In genomic region chr1:156708672-156709071, GRCm38 (mm10) we compare ENCODE assay signal across 26 mouse cellular contexts. TPM values are rescaled to one million over a fixed set of nuclear protein-coding genes. Genes with fewer than 3 reads are reported as not detected.
DNase-seq lines count a peak whose midpoint lies in the region; ATAC-seq and TF ChIP-seq lines count a peak whose summit lies in the region.
"Had no signal": no experiment of that assay in that cellular context is flagged by ENCODE, and none has a peak within 500 bp of the region (broad histone marks: within the 10 kb centered on the region; RNA-seq: fewer than 3 reads in every experiment).

No protein-coding gene starts in this region.

- H3K4me3 ChIP-seq in CH12.LX (replicated peaks in 1 of 3; ENCODE audit: low read depth in 2 of 3, low read length in 2 of 3, poor library complexity in 1 of 3) = no peak overlapping the region
- peak overlapping the region; percentile 46 for H3K4me3 ChIP-seq in megakaryocyte, embryonic 14.5 days (replicated peaks)
- H3K4me3 ChIP-seq in midbrain, embryonic 13.5 days (replicated peaks) = no peak overlapping the region
- H3K4me3 ChIP-seq: embryonic facial prominence, embryonic 10.5 days; embryonic facial prominence, embryonic 13.5 days; erythroblast, embryonic 14.5 days; forebrain, embryonic 12.5 days; forebrain, embryonic 15.5 days; heart, adult 2 months; hindbrain, embryonic 10.5 days had no signal

- peak; percentile 52 for ATAC-seq in granulocyte monocyte progenitor cell, adult 5-6 weeks (replicated peaks; ENCODE audit: poor library complexity, severe bottlenecking)
- no peak for ATAC-seq in midbrain, embryonic 13.5 days
- ATAC-seq: forebrain, embryonic 15.5 days; intestine, postnatal 0 days; Patski had no signal

- no peak overlapping the region for H3K4me2 ChIP-seq in CH12.LX (ENCODE audit: insufficient read depth, low read depth, poor library complexity, severe bottlenecking)
- H3K4me2 ChIP-seq in midbrain, embryonic 13.5 days (replicated peaks) = no peak overlapping the region
- H3K4me2 ChIP-seq: embryonic facial prominence, embryonic 13.5 days; forebrain, embryonic 12.5 days; forebrain, embryonic 15.5 days; heart, embryonic 11.5 days; hindbrain, embryonic 14.5 days had no signal

- H3K27me3 ChIP-seq in CH12.LX (replicated peaks) = no peaks in the 10 kb centered on the region
- no peaks in the 10 kb centered on the region for H3K27me3 ChIP-seq in megakaryocyte, embryonic 14.5 days (replicated peaks)
- H3K27me3 ChIP-seq in midbrain, embryonic 13.5 days = no peaks in the 10 kb centered on the region
- H3K27me3 ChIP-seq: embryonic facial prominence, embryonic 13.5 days; forebrain, embryonic 12.5 days; forebrain, embryonic 15.5 days; Patski had no signal

- DNase-seq in CH12.LX (ENCODE audit: extremely low read depth) = peak; percentile 27
- no peak for DNase-seq in MN1 (ENCODE audit: low spot score)
- no peak for DNase-seq in thymus, postnatal 0 days (ENCODE audit: low spot score)
- no peak for DNase-seq in cerebellum, adult 9-11 months
- DNase-seq: adrenal gland, postnatal 10 days; adrenal gland, postnatal 36 days; B cell, adult 2 months; cerebellum, adult 18-20 months; cerebellum, adult 9-10 months; cerebellum, postnatal 25 days; embryo, embryonic 11 days; gastrocnemius, postnatal 25 days; heart, adult 2 months had no signal

- dilution Hi-C loops in CH12.LX (cut with MboI; ENCODE audit: extremely low pct_ligation_motif_present, extremely low pct_unique_long_range_greater_than_20kb, low sequenced_read_pairs) = no loop called here

- no peaks in the 10 kb centered on the region for H3K79me2 ChIP-seq in CH12.LX (replicated peaks; ENCODE audit: control insufficient read depth, extremely low read depth, insufficient read depth, poor library complexity, severe bottlenecking)

- H3K9ac ChIP-seq in CH12.LX (ENCODE audit: insufficient read depth, low read depth) = no peak overlapping the region
- H3K9ac ChIP-seq in midbrain, embryonic 13.5 days (replicated peaks) = no peak overlapping the region
- H3K9ac ChIP-seq: embryonic facial prominence, embryonic 13.5 days; forebrain, embryonic 12.5 days; forebrain, embryonic 15.5 days; hindbrain, embryonic 14.5 days had no signal

- TF ChIP-seq EP300 in CH12.LX (IDR thresholded peaks at IDR 0.05; ENCODE audit: low read length) = peak; percentile 32; the same call in 1 of the 2 replicates

- H3K27ac ChIP-seq in CH12.LX (ENCODE audit: insufficient read depth, low read depth) = no peak overlapping the region
- no peak overlapping the region for H3K27ac ChIP-seq in midbrain, embryonic 13.5 days
- H3K27ac ChIP-seq: embryonic facial prominence, embryonic 10.5 days; embryonic facial prominence, embryonic 13.5 days; forebrain, embryonic 12.5 days; forebrain, embryonic 15.5 days; heart, adult 2 months; hindbrain, embryonic 10.5 days; hindbrain, embryonic 14.5 days had no signal

- WGBS in midbrain, embryonic 13.5 days = 92% methylated on average over 3 of the region's 3 CpGs

- peaks cover 2 to 21% of the 10 kb centered on the region in 2 experiments; a peak in 3 of 4 replicates for H3K4me1 ChIP-seq in CH12.LX (ENCODE audit: control insufficient read depth in 1 of 2, insufficient read depth in 2 of 2)
- peaks cover 62% of the 10 kb centered on the region for H3K4me1 ChIP-seq in megakaryocyte, embryonic 14.5 days
- H3K4me1 ChIP-seq in midbrain, embryonic 13.5 days (replicated peaks) = peaks cover 16% of the 10 kb centered on the region
- H3K4me1 ChIP-seq: embryonic facial prominence, embryonic 10.5 days had no signal

- no peaks in the 10 kb centered on the region for H3K9me3 ChIP-seq in CH12.LX (replicated peaks; ENCODE audit: low read length)
- no peaks in the 10 kb centered on the region for H3K9me3 ChIP-seq in megakaryocyte, embryonic 14.5 days
- H3K9me3 ChIP-seq in midbrain, embryonic 13.5 days = no peaks in the 10 kb centered on the region
- H3K9me3 ChIP-seq: embryonic facial prominence, embryonic 10.5 days; embryonic facial prominence, embryonic 13.5 days; forebrain, embryonic 12.5 days; forebrain, embryonic 15.5 days; hindbrain, embryonic 10.5 days had no signal

- TF ChIP-seq POLR2A in CH12.LX (IDR thresholded peaks at IDR 0.05; ENCODE audit: low read depth, low read length) = no peak

- no peak for TF ChIP-seq CTCF in CH12.LX (conservative IDR thresholded peaks at IDR 0.05 in 1 of 2, IDR thresholded peaks at IDR 0.05 in 1 of 2; ENCODE audit: low read depth in 2 of 2, low read length in 2 of 2)

- H3K36me3 ChIP-seq in CH12.LX (replicated peaks in 1 of 2; ENCODE audit: control insufficient read depth in 1 of 2, insufficient read depth in 1 of 2, low read length in 1 of 2) = peaks cover 16 to 39% of the 10 kb centered on the region in 2 experiments
- H3K36me3 ChIP-seq in megakaryocyte, embryonic 14.5 days (replicated peaks; ENCODE audit: low read length) = peaks cover 54% of the 10 kb centered on the region
- peaks cover 21% of the 10 kb centered on the region for H3K36me3 ChIP-seq in midbrain, embryonic 13.5 days

- no peak for TF ChIP-seq RAD21 in CH12.LX (IDR thresholded peaks at IDR 0.05; ENCODE audit: low read depth, low read length)

- in situ Hi-C loops in CH12.LX (cut with MboI; ENCODE audit: low pct_ligation_motif_present, low pct_unique_long_range_greater_than_20kb, low sequenced_read_pairs) = no loop called here

TF ChIP-seq in CH12.LX, 34 proteins besides CTCF, POLR2A, EP300 and RAD21:
- TF ChIP-seq ZKSCAN1 (IDR thresholded peaks at IDR 0.05; ENCODE audit: borderline replicate concordance, low read depth, low read length) (no peak), HCFC1 (IDR thresholded peaks at IDR 0.05; ENCODE audit: low read depth, low read length) (no peak), BHLHE40 (IDR thresholded peaks at IDR 0.05; ENCODE audit: low read depth, low read length) (no peak), NRF1 (IDR thresholded peaks at IDR 0.05; ENCODE audit: low read depth, low read length) (no peak), PAX5 (IDR thresholded peaks at IDR 0.05; ENCODE audit: low read length) (no peak), ETS1 (conservative IDR thresholded peaks at IDR 0.05; ENCODE audit: low read depth, low read length) (no peak)

RNA-seq across cellular contexts. Expression of gene Fam20b, which starts 10.2 kb away (rescaled TPM):
- total RNA-seq in CH12.LX (2012; rRNA removed) (22.3 and 23.0 TPM in 2 replicates), CH12.LX (2014; rRNA removed) (25.7 and 26.5 TPM in 2 replicates)
- polyA plus RNA-seq in CH12.LX (2012; ENCODE audit: insufficient read length, low read depth) = 19.5 and 21.2 TPM in 2 replicates
- 18.6 and 30.9 TPM in 2 replicates for total RNA-seq in granulocyte monocyte progenitor cell, adult 5-6 weeks (2014; fragmentation: Nextera tagmentation)
- total RNA-seq in granulocyte monocyte progenitor cell, adult 5-6 weeks (2017) = 44.5 and 47.2 TPM in 2 replicates
- polyA plus RNA-seq in megakaryocyte, embryonic 14.5 days (2012; ENCODE audit: insufficient read depth, low replicate concordance) = 1.3 and 6.0 TPM in 2 replicates
- polyA plus RNA-seq in midbrain, embryonic 13.5 days (2015; fragmentation: Nextera tagmentation; extraction: Ambion mirVana) = 25.2 and 25.9 TPM in 2 replicates
- 11.8 and 12.3 TPM in 2 replicates for polyA plus RNA-seq in thymus, postnatal 0 days (2015; fragmentation: Nextera tagmentation; extraction: Ambion mirVana)

RNA-seq across cellular contexts. Expression of gene Tor3a, which starts 34.5 kb away (rescaled TPM):
- total RNA-seq in CH12.LX (2012; rRNA removed) = 37.2 and 37.6 TPM in 2 replicates
- total RNA-seq in CH12.LX (2014; rRNA removed) = 50.5 and 53.8 TPM in 2 replicates
- 85.7 and 88.6 TPM in 2 replicates for polyA plus RNA-seq in CH12.LX (2012; ENCODE audit: insufficient read length, low read depth)
- total RNA-seq in granulocyte monocyte progenitor cell, adult 5-6 weeks (2014; fragmentation: Nextera tagmentation) = 35.6 and 40.0 TPM in 2 replicates
- total RNA-seq in granulocyte monocyte progenitor cell, adult 5-6 weeks (2017) = 33.5 and 33.6 TPM in 2 replicates
- polyA plus RNA-seq in megakaryocyte, embryonic 14.5 days (2012; ENCODE audit: insufficient read depth, low replicate concordance) = 18.1 and 29.8 TPM in 2 replicates
- polyA plus RNA-seq in midbrain, embryonic 13.5 days (2015; fragmentation: Nextera tagmentation; extraction: Ambion mirVana) = 2.4 and 3.4 TPM in 2 replicates
- 18.6 and 19.7 TPM in 2 replicates for polyA plus RNA-seq in thymus, postnatal 0 days (2015; fragmentation: Nextera tagmentation; extraction: Ambion mirVana)
- polyA plus RNA-seq: erythroblast, embryonic 14.5 days had no signal
